Mouse (Mus musculus) bone marrow macrophage, adult 2 months (primary cell): ENCODE data around the gene Gtf2a1l.

Experiments used
- CTCF ChIP-seq: IDR thresholded peaks from 2 replicates; pipeline ENCODE4 v1.5.1; 2012; ENCODE audit warnings: low read depth, mild to moderate bottlenecking, low read length, moderate library complexity
- POLR2A ChIP-seq: IDR thresholded peaks from 2 replicates; pipeline ENCODE4 v1.6.1; 2012; ENCODE audit warnings: mild to moderate bottlenecking, low read depth, low read length, borderline replicate concordance

DNA sequence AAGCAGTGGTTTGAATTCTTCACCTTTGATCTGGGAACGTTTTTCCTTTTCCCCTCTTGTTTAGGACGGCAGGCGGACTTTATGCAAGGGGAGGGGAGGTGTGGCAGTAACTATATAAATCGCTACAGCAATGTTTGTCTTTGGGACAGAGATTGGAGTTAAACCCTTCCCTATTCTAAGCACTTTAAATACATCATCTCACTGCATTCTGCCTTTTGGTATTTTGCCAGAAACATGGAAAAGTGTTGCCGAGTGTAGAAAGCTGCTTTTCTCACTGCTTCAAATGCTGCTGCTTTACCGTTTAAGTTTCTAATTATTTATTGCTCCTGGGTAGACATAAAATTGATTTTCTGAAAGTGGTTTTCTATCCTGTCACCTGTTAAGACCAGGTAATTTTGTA lies 33.9 kb downstream of the Gtf2a1l start:
- TF ChIP-seq POLR2A, result no peak
- no peak for TF ChIP-seq CTCF
